Mouse (Mus musculus) hindbrain, postnatal 0 days (tissue): ENCODE results near the gene Hnrnpu. TPM values are rescaled to one million over a fixed set of nuclear protein-coding genes. Genes with fewer than 3 reads are reported as not detected.

Experiments
- ATAC-seq: fragments of 200-750 bp; cut with Nextera tagmentation; 2 replicates; pipeline ENCODE4 v1.8.0; 2017; ENCODE audit warnings: mild to moderate bottlenecking, moderate TSS enrichment, moderate library complexity
- DNase-seq: peaks from one replicate; pipeline ENCODE4 v3.0.0-alpha.2; 2015; ENCODE audit warnings: low spot score
- H3K27ac ChIP-seq: fragments of 300-500 bp; sonication (generic); 2 replicates; pipeline ENCODE4 v1.5.1; 2014; ENCODE audit warnings: mild to moderate bottlenecking
- H3K27me3 ChIP-seq: fragments of 300-500 bp; sonication (generic); 2 replicates; pipeline ENCODE4 v1.6.1; 2014; ENCODE audit warnings: low read length, mixed read lengths; ENCODE audit not compliant: insufficient read depth
- H3K36me3 ChIP-seq: fragments of 300-500 bp; sonication (generic); 2 replicates; pipeline ENCODE4 v1.6.1; 2014; ENCODE audit warnings: low read length, mixed read lengths; ENCODE audit not compliant: insufficient read depth
- H3K4me1 ChIP-seq: fragments of 300-500 bp; sonication (generic); 2 replicates; pipeline ENCODE4 v1.6.1; 2014; ENCODE audit warnings: antibody characterized with exemption, low read length, mixed read lengths; ENCODE audit not compliant: insufficient read depth
- H3K4me2 ChIP-seq: fragments of 300-500 bp; sonication (generic); 2 replicates; pipeline ENCODE4 v1.6.1; 2014; ENCODE audit warnings: low read depth, mild to moderate bottlenecking, low read length, moderate library complexity, mixed read lengths
- H3K4me3 ChIP-seq: fragments of 300-500 bp; sonication (generic); 2 replicates; pipeline ENCODE4 v1.5.1; 2014; ENCODE audit warnings: low read length
- H3K9ac ChIP-seq: fragments of 300-500 bp; sonication (generic); replicated peaks from 2 replicates; pipeline ENCODE4 v1.6.1; 2014; ENCODE audit warnings: mild to moderate bottlenecking, low read length, moderate library complexity, mixed read lengths
- H3K9me3 ChIP-seq: fragments of 300-500 bp; sonication (generic); 2 replicates; pipeline ENCODE4 v1.6.1; 2016; ENCODE audit warnings: low read length, mixed read lengths
- CTCF ChIP-seq: IDR thresholded peaks from 2 replicates; pipeline ENCODE4 v1.5.1; 2016; ENCODE audit warnings: antibody characterized with exemption, control low read depth, low read depth
- WGBS: fragments of 180-500 bp; shearing (Covaris S2); extraction: QIAGEN DNeasy Blood & Tissue Kit; methylation state at CpG from one replicate; pipeline ENCODE4 v1.1.7; 2014; 5-methylcytosine and 5-hydroxymethylcytosine counted together
- polyA plus RNA-seq: library from polyadenylated mRNA; unstranded; fragments of >200 nt; fragmentation: Nextera tagmentation; extraction: Ambion mirVana; gene quantifications from 2 replicates; pipeline ENCODE4 v1.2.1, GENCODE M21; 2015
- total RNA-seq: library from RNA; depleted of rRNA; stranded (reverse); fragments of >200 nt; gene quantifications from 2 replicates; pipeline ENCODE4 v1.2.3, GENCODE M21; 2014

Hnrnpu gene
- total and polyA plus RNA-seq, 2 experiments from 2014 or later, result 113 to 185 TPM

DNA sequence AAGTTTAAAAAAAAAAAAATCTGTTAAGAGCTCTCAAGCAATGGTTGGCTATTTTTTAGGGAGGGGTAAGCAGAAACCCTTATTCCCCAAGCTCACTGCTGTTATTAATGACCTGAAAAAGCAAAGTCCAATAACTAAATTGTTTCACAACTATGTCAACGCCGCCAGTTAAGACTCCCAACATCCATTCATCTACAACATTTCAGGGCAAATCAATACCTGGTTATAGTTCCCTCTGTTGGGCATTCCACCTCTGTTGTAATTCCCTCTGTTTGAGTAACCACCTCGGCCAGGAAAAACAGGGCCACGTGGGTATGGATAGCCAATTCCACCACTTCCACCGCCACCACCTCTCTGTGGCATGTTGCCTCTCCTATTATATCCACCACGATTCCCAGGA is 7.7 kb downstream of the Hnrnpu start:
- TF ChIP-seq CTCF, result no peak
- H3K36me3 ChIP-seq, result peaks cover 51% of the 10 kb centered on the region
- ATAC-seq, result no peak
- no peak overlapping the region for H3K4me2 ChIP-seq
- no peak overlapping the region for H3K9ac ChIP-seq
- peaks cover 5% of the 10 kb centered on the region; the same call in 1 of the 2 replicates for H3K4me1 ChIP-seq
- no peaks in the 10 kb centered on the region for H3K9me3 ChIP-seq
- H3K4me3 ChIP-seq, result no peak overlapping the region
- H3K27ac ChIP-seq, result no peak overlapping the region
- 69% methylated on average over 6 of the region's 6 CpGs for WGBS
- no peak for DNase-seq
- H3K27me3 ChIP-seq, result no peaks in the 10 kb centered on the region

DNA sequence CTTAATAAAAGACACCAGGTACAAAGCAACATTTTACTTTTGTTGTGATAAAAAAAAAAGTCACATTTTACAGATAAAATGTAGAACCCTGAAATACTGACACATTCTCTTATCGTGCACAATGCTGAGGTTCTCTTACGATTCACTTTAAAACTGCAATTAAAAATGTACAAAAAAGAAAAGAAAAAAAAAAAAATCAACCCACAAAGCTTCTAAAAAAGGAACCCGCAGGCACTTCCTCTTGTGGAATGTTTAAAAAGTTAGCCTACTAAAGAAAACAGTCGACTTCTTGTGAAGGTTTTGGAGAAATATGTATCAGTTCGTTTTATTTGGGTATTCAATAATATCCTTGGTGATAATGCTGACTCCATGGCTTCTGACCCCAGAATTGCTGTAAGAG is 8.6 kb downstream of the Hnrnpu start:
- no peak for TF ChIP-seq CTCF
- Histone ChIP-seq H3K9ac (no peak overlapping the region), H3K4me2 (no peak overlapping the region), H3K9me3 (no peaks in the 10 kb centered on the region), H3K36me3 (peaks cover 53% of the 10 kb centered on the region), H3K4me1 (peaks cover 3% of the 10 kb centered on the region; the same call in 1 of the 2 replicates), H3K27me3 (no peaks in the 10 kb centered on the region), H3K4me3 (no peak overlapping the region), H3K27ac (no peak overlapping the region)
- WGBS, result 79% methylated on average over 5 of the region's 5 CpGs
- no peak for ATAC-seq
- no peak for DNase-seq

DNA sequence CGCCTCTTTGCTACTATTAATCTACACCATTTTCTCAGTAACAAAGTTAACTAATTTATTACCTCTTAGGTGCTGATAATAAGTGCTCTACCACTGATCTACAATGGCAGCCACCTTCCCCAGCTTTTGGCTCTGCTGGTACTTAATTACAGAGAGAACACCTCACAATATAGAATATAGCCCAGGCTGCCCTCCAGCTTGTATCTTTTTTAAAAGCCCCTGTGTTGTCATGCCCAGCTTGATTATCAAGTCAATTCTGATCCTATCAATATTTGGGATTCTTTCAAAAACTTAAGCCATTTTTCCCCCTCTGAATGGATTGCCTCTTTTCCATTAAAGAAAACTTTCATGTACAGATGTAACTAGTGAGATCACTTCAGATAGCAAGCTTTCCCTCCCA is 10.6 kb downstream of the Hnrnpu start:
- H3K36me3 ChIP-seq, result peaks cover 50% of the 10 kb centered on the region

DNA sequence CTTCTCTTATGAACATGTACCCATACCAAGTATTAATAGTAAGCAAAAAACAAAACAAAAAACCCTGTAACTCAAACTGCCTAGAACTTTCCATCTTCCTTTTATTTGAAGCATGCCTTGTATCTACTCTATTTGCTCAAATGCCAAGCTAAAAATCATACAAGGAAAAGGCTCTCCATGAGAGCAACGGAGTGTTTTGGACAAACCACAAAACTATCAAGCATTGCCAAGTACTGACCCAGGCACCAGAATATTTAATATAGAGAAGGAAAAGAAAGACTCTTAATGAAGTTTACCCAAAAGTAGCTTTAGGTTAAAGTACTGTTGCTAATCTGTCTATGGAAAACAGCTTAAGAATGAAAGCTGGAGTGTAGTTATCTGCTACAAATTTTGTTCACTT is 11.2 kb downstream of the Hnrnpu start:
- peaks cover 51% of the 10 kb centered on the region for H3K36me3 ChIP-seq
- H3K4me3 ChIP-seq, result no peak overlapping the region
- no peaks in the 10 kb centered on the region for H3K9me3 ChIP-seq
- no peak overlapping the region for H3K9ac ChIP-seq
- DNase-seq, result no peak
- H3K27me3 ChIP-seq, result no peaks in the 10 kb centered on the region
- WGBS, result 85% methylated on average over 1 of the region's 1 CpGs
- no peak overlapping the region for H3K27ac ChIP-seq
- no peak for ATAC-seq
- no peak overlapping the region for H3K4me2 ChIP-seq
- H3K4me1 ChIP-seq, result peaks cover under 1% of the 10 kb centered on the region; the same call in 1 of the 2 replicates
- TF ChIP-seq CTCF, result no peak

More for the DNA sequence above, 10.6 kb downstream of the Hnrnpu start:
- Histone ChIP-seq H3K4me2 (no peak overlapping the region), H3K9me3 (no peaks in the 10 kb centered on the region), H3K27ac (no peak overlapping the region), H3K27me3 (no peaks in the 10 kb centered on the region), H3K4me1 (no peaks in the 10 kb centered on the region), H3K9ac (no peak overlapping the region), H3K4me3 (no peak overlapping the region)
- no peak for ATAC-seq
- 90% methylated on average over 1 of the region's 1 CpGs for WGBS
- no peak for TF ChIP-seq CTCF
- no peak for DNase-seq

DNA sequence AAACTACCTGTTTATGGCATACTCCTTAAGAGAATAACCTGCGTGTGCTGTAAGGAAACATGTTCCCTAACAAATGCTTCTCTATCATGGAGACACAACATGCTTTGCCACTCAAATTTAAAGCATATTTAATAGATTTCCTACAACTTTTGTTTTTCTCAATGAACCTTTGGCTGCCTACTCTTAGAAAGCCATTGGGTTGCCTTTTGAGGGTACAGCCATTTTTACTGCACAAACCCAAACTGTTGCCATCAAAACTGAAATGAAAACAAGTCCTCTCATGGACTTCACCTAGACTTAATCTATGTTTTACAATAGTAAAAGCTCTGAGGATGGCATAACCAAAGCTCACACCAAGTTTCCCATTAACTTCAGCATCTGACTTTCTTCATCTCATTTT is 13.0 kb downstream of the Hnrnpu start:
- peaks cover 4% of the 10 kb centered on the region; the same call in 1 of the 2 replicates for H3K4me1 ChIP-seq
- no peak for TF ChIP-seq CTCF
- WGBS, result 91% methylated on average over 1 of the region's 1 CpGs
- no peak overlapping the region for H3K27ac ChIP-seq
- peaks cover 38% of the 10 kb centered on the region; the same call in 1 of the 2 replicates for H3K36me3 ChIP-seq
- no peak overlapping the region for H3K9ac ChIP-seq
- DNase-seq (no peak), ATAC-seq (no peak)
- H3K9me3 ChIP-seq, result no peaks in the 10 kb centered on the region
- H3K4me2 ChIP-seq, result no peak overlapping the region
- H3K27me3 ChIP-seq, result no peaks in the 10 kb centered on the region
- no peak overlapping the region for H3K4me3 ChIP-seq

DNA sequence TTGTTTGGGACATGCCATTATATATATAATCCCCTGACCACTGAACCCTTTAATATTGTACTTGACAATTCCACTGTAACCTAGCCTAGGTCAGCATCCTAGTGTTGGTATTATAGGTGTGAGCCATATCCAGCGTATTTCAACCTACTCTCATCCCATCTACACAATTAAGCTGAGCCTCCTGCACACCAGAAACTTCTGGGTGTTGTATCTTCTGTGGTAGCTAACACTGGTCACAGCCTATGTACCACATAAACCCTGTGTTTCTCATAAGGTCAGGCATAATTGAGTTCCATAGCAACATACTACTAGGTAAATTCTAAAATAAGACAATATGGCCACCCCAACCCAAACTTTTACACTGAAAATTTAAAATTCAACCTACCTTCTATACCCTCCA is 14.4 kb downstream of the Hnrnpu start:
- ATAC-seq (no peak), DNase-seq (no peak)
- Histone ChIP-seq H3K36me3 (peaks cover 34% of the 10 kb centered on the region; the same call in 1 of the 2 replicates), H3K27me3 (no peaks in the 10 kb centered on the region), H3K9ac (no peak overlapping the region), H3K27ac (no peak overlapping the region), H3K4me2 (no peak overlapping the region), H3K4me1 (peaks cover 4% of the 10 kb centered on the region; the same call in 1 of the 2 replicates), H3K9me3 (no peaks in the 10 kb centered on the region), H3K4me3 (no peak overlapping the region)
- TF ChIP-seq CTCF, result no peak
- 93% methylated on average over 1 of the region's 1 CpGs for WGBS

DNA sequence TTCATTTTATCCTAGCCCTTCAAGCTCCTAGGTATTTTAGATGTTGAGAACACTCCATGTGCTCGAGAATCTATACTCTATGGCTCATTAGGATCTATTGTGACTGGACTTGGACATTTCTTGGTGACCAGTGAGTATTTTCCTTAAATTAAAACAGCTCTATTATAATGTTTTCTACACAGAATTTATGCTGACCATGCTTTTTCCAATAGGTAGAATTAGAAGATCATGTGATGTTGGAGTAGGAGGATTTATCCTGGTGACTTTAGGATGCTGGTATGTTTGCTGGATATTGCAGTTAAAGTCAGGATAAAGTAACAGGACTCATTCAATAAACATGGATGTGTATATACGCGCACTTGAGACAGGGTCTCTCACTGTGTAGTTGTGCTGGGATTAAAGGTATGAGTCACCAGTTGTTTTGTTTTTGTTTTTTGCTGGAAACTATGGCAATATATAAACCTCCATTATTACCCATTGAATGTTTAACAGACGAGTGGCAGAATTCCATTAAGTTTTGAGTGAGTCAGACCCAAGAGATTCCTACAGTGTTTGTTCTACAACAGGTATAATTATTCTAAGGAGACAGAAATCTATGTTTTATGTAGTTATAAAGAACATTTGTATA is 15.8 kb downstream of the Hnrnpu start:
- Histone ChIP-seq H3K27ac (no peak overlapping the region), H3K9me3 (no peaks in the 10 kb centered on the region), H3K9ac (no peak overlapping the region), H3K4me3 (no peak overlapping the region), H3K4me2 (no peak overlapping the region; the same call in 1 of the 2 replicates), H3K4me1 (peaks cover 4% of the 10 kb centered on the region; the same call in 1 of the 2 replicates), H3K36me3 (peaks cover 30% of the 10 kb centered on the region; the same call in 1 of the 2 replicates), H3K27me3 (no peaks in the 10 kb centered on the region)
- 55% methylated on average over 4 of the region's 4 CpGs for WGBS
- ATAC-seq, result no peak
- TF ChIP-seq CTCF, result no peak
- no peak for DNase-seq
